Mouse (Mus musculus): ENCODE results near the gene Prps1.
"Not testable (repeated sequence)": the region's sequence is repeated elsewhere in the genome, so short reads cannot be mapped to it uniquely, and the experiment has no call there.

Gene Prps1

DNA sequence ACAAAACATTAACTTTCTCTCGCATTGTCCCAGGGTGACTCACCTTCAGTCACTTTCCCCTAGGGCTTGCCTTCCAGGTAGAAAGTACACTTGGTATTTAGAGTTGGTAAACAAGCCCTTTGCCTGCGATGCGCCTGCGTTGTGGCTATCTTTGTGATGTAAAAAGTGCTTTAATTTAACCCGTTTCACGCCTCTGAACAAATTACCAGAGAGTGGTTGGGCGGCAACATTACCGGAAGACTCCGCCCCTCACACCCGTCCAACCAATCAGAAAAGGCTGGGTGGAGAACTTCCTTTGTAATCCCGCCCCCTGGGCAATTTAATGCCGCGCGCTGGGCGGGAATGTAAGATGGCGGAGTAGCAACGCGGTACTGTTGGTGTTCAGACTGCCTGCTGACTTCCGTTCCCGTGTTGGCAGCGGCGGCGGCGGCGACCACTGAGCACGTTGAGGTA lies at the start of gene Prps1:
TSS of gene Prps1 (plus strand) at position 335 of the 453 bp plus-strand sequence.
- in situ Hi-C loops (cut with MboI, MseI), result no loop called here

- in situ Hi-C loops (cut with MboI, MseI), result loop anchor here in 1 of 2 experiments (25.0 kb wide), 1 partner anchor 755 kb away; no protein-coding TSS in a partner anchor
These were observed 48.8 kb upstream of the Prps1 start for GRCm38 (mm10) chrX:140407593-140407992.

DNA sequence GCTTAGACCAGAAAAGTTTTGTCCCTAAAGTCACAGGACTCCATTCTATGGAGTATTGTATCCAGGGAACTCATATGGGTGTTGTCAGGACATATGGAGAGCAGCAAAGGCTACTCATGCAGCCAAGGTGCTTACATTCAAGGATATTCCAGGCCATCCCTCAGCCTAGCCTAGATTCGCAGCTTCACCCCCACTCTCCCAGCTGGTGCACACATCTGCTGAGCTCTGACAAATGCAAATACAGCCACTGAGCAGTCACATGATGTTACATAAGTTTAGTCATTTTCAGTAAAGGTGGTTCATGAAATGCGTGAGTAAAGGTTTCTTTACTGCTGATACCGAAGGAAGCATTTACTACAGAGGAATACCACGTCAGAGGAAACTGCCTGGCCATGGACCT lies 37.9 kb upstream of the Prps1 start:
- in situ Hi-C loops (cut with MboI, MseI), result loop anchor here in 1 of 2 experiments (25.0 kb wide), 1 partner anchor 744 kb away; no protein-coding TSS in a partner anchor

GRCm38 (mm10) chrX:140427124-140427523 lies 29.3 kb upstream of the Prps1 start:
- in situ Hi-C loops (cut with MboI, MseI), result no loop called here

- in situ Hi-C loops (cut with MboI, MseI), result no loop called here
These were observed 28.2 kb upstream of the Prps1 start for GRCm38 (mm10) chrX:140428252-140428651.

DNA sequence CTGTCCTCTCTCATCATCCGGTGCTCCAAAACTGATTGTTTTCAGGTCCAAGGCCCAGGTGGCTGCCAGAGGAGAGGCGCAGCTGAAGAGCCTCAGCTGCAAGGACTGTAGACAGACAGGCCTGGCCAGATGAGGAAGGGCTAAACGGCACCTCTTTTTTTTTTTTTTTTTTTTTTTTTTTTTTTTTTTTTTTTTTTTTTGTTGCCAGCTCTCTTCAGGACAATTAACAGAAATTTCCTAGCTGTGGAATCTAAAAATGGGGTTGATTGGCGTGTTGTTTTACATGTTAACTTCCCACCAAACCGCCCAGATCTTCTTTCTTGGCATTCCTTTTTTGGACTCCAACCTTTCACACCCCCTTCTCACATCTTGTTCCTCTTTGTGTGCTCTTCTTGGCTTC lies 26.4 kb upstream of the Prps1 start:
- in situ Hi-C loops (cut with MboI, MseI), result no loop called here

DNA sequence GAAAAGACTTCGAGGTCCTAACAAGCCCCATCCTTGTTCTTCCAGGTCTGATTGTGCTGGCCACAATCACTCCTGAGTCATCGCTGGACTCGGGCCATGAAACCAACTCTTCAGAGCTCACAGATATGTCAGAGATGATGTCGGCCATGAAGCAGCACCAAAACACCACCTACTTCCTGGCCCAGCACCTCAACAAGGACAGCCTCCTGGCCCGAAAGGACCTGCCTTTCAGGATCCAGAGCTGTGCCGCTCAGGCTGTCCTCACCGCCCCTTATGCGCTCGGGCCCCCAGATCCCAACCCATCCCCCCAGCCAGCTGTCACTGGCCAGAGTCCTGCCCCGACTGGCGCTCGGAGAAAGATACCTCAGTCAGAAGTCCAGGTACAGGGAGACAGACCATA lies 25.9 kb upstream of the Prps1 start:
- in situ Hi-C loops (cut with MboI, MseI), result no loop called here

DNA sequence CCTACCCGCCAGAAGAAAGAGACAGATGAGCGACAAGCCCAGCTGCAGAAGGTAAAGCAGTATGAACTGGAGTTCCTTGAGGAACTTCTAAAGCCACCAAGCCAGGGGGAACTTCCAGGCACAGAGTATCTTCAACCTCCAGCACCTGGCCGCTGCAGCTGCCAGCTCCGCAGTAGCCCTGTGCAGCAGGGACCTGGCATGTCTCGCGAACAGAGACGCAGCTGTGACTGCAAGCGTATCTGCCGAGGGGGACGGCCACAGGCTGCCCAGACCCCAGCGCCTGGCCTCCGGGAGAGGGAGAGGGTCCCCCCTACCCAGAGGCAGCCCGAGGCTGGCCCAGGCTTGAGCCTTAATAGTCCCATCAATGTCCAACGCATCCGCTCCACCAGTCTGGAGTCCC lies 24.4 kb upstream of the Prps1 start:
- in situ Hi-C loops (cut with MboI, MseI), result no loop called here

DNA sequence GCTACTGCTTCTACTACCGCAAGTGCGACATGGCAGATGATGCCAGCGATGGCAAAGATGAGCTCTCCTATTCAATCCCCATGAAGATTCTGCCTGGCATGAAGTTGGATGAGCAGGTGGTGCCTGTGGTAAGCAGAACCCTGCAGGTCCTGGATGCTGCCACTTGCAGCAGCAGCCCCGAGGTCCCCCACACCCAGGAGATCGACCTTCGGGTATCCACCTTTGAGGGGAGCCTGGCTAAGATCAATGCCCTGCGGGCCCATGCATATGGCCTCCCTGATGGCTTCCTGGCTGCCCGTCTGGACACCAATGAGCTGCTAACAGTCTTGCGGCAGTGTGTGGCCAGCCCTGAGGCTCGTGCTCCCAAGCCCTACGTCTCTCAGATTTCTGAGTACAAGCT lies 23.6 kb upstream of the Prps1 start:
- in situ Hi-C loops (cut with MboI, MseI), result no loop called here

DNA sequence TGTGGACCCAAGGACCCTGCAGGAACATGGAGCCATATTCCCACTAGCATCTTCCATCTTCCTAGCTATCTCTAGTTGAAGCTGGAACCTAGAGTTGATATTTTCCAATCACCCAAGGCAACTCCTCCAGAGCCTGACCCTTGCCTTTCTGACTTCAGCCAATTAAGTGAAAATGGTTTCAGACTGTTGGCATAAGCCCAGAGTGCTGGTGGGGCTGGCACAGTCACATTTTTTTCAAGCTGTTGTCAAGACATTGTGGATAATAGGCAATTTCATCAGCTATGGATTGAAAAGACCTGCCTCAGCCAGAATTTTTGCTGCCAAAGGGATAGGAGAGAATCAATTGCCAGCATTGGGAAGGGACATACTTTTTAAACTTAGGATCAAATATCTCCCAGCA lies 18.5 kb upstream of the Prps1 start:
- in situ Hi-C loops (cut with MboI, MseI), result no loop called here

DNA sequence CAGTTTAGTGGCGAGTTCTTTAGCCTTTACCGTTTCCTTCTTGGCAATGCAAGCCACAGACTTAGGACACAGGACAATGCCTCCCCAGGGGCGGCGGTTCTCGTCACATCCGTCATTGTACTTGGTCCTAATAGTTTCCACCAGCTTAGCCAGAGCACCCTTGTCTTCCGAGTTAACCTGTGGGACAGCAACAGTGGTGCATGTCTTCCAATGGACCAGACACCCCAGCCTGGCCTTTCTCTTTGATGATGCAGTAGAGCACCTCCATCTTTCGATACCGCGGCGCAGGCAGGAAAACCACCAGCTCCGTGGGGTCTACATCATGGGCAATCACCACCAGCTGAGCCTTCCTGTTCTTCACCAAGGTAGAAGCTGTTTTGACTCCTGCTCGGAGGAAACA lies 10.9 kb upstream of the Prps1 start:
- in situ Hi-C loops (cut with MboI, MseI), result no loop called here

GRCm38 (mm10) chrX:140450071-140450470 lies 6.3 kb upstream of the Prps1 start:
- in situ Hi-C loops (cut with MboI, MseI), result no loop called here

DNA sequence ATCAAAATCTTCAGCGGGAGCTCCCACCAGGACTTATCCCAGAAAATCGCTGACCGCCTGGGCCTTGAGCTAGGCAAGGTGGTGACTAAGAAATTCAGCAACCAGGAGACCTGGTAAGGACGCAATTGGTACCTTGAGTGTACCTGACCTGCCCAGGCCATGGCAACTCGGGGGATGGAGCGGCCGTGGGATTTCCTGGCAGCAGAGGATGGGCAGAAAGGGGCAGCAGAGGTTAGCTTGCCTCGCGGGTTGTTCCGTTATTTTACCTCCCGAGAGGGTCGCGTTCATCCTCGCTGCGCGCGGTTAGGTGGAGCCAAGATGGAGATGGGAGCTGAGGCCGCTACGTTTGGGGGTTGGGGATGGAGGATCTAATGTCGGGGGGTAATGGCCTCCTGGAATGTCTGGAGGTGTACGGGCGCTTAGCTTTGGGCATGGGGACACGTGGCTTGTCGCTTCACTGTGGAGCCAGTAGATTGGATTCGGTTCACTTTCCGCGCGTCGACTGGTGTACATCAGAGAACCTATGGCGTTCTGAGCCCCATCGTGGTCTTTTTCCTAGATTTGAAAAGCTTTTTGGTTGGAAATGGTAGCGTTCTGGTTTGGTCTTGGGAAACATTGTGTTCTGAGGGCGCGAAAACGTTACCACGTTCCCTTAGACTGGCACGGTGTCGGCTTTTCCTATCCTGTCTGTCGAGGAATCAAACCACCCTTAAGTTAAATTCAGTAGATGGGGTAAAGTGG lies 508 bp downstream of the Prps1 start:
- in situ Hi-C loops (cut with MboI, MseI), result no loop called here

GRCm38 (mm10) chrX:140457502-140457901 lies 1.1 kb downstream of the Prps1 start:
- in situ Hi-C loops (cut with MboI, MseI), result no loop called here

DNA sequence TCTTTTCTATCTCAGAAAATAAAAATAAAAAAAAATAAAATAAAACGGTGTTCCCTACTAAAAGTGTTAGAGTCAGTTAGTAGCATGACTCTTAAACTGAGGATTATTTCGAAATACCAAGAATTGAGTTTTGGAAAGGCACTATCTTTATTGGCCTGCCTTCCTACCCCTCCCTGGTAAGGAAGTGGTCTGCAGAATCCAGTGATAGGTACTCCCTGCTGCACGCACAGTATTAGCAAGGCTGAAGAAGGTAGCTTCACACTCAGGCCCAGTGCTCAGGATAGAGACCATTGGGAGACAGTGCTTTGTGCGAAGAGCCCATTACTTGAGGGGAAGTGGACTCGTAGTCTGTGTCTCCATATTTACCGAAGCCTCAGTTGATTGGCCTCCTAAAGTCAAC lies 21.8 kb downstream of the Prps1 start:
- in situ Hi-C loops (cut with MboI, MseI), result loop anchor here in 1 of 2 experiments (10.0 kb wide), 1 partner anchor 247 kb away; no protein-coding TSS in a partner anchor

DNA sequence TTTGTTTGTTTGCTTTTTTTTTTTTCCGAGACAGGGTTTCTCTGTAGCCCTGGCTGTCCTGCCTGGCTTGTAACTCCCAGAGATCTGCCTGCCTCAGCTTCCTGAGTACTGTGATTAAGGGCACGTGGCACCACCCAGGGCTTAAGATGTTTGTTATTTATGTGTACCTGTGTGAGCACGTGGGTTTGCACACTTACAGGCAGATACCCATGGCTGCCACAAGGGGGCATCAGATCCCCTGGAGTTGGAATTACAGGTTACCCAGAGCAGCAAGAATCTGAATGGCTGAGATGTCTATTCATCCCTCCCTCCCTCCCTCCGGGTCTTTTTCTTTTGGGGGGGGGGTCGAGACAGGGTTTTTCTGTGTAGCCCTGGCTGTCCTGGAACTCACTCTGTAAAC lies 22.8 kb downstream of the Prps1 start:
- in situ Hi-C loops (cut with MboI, MseI), result loop anchor here in 1 of 2 experiments (10.0 kb wide), 1 partner anchor 246 kb away; no protein-coding TSS in a partner anchor

DNA sequence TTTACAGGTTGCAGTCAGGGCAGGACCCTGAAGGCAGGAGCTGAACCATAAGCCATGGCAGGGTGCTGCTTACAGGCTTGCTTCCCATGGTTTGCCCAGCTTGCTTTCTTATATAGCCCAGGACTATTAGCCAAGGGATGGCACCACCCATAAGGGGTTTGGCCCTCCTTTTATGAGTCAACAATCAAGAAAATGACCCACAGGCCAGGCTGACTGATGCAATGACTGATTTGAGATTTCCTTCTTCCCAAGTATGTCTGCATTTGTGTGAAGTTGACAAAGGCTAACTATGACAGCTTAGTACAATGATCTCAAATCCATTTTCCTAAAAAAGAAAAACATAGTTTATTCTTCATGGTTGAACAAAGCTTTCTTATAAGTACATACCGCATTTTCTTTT lies 32.8 kb downstream of the Prps1 start:
- in situ Hi-C loops (cut with MboI, MseI), result no loop called here

DNA sequence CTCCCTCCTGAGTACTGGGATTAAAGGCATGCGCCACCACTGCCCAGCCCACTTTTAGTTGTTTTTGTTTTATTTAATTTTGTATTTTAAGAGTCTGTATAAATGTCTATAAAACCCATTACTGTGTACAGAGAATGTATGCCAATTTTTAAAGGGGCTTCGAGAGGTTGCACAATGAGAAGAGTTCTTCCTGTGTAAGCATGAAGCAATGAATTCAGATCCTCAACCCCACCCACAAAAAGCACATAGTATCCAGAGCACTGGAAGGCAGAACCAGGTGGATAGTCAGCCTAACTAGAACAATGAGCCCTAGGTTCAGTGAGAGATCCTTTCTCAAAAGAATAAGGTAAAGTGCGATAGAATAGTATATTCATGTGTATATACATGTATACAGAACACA lies 33.8 kb downstream of the Prps1 start:
- in situ Hi-C loops (cut with MboI, MseI), result loop anchor here (5.0 kb wide), 3 partner anchors 107 to 352 kb away; no protein-coding TSS in a partner anchor

DNA sequence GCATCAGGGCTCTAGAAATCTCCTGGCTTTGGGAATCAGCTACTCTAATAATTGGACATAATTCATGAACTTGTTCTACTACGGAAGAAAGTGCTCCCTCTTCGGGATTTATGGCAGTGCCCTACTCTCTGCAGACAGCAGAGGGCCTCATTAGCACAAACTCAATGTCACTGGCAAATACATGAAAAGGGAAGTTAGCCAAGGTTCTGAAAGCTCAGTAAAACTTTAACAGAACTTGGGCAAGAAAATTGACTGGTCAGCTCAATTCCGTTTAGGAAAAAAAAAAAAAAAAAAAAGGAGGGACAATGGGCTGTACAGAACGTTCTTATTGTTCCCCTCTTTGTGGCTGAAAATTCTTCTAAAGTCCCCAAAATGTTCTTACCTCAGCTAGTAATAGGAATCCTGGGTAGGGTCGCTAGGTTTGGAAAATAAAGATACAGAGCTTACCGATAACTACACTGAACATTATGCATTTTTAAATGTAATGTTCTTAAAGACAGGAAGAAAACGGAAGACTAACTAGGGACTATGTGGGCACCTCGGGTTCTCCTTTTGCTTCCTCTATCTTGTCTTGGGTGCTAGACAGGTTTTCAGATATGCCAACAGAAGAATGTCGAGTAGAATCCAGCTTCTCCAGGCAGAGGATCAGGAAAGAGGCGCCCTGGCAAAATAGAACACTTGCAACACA lies 35.6 kb downstream of the Prps1 start:
- in situ Hi-C loops (cut with MboI, MseI), result loop anchor here (5.0 kb wide), 3 partner anchors 105 to 350 kb away; no protein-coding TSS in a partner anchor

GRCm38 (mm10) chrX:140493527-140494029 lies 37.2 kb downstream of the Prps1 start:
- in situ Hi-C loops (cut with MboI, MseI), result loop anchor here (5.0 kb wide), 3 partner anchors 104 to 349 kb away; no protein-coding TSS in a partner anchor

DNA sequence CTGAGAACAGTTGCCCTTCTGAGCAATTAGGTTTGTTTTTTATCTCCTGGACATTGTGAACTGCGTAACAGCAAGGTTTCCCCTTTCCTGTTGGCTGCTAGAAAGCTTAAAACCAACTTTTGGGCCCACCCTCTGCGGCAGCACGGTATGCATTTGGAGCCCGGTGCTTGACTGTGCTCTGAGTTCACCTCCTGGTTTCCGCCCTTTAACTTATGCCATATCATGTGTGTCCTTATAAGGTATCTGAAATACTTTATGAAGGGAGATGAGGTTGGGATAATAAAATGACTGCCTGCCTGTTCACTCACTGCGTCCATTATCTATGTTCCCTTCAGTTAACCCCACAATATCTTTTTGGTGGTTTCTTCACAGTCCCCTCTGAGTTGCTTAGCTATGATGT lies 37.8 kb downstream of the Prps1 start:
- in situ Hi-C loops (cut with MboI, MseI), result loop anchor here (5.0 kb wide), 3 partner anchors 103 to 348 kb away; no protein-coding TSS in a partner anchor

DNA sequence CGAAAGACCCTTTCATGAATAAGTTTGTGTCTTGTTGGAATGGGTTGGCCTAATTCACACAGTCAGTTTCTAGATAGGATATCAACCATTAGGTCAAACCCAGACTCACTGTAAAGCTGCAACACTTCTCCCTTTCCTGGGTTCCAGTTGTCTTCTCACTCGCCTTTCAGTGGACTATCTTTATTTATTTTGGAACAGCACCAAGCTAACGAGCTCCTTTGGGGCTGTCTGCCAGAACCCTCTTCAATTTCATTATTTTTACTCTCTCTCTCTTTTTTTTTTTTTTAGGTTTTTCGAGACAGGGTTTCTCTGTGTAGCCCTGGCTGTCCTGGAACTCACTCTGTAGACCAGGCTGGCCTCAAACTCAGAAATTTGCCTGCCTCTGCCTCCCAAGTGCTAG lies 42.0 kb downstream of the Prps1 start:
- in situ Hi-C loops (cut with MboI, MseI), result not testable (repeated sequence)

Data from T-helper 17 cell (primary cell).